Mouse (Mus musculus) effector memory CD4-positive, alpha-beta T cell, adult 5 months (primary cell): Measurements from ENCODE around the gene Fcrla. TPM values are rescaled to one million over a fixed set of nuclear protein-coding genes. Genes with fewer than 3 reads are reported as not detected.

Experiments used
- polyA plus RNA-seq: library from polyadenylated mRNA; unstranded; fragments of 100-300 nt; shearing (Covaris generic); gene quantifications from one replicate; pipeline ENCODE4 v1.2.1, GENCODE M21; 2017

Gene Fcrla
- polyA plus RNA-seq: not detected

DNA sequence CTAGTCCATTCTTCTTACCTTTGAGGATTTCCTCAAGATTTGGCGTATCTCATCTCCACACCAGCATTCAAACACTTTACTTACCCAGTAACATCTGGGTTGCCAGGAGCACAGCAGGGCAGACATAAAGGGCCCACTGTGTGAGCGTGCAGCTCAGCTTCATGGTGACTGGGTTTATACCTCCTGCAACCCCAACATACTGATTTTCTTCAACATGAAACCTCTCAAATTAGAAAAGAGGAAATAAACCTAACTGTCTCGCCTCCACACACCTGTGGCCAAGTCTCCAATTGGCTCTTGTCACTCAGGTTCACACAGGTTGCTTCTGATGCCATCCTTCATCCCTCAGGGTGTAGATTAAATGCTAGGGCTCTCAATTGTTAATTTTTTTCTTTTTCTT, at the start of gene Fcrla:
Fcrla (minus strand) TSS at position 206 of the 400 bp plus-strand sequence.

DNA sequence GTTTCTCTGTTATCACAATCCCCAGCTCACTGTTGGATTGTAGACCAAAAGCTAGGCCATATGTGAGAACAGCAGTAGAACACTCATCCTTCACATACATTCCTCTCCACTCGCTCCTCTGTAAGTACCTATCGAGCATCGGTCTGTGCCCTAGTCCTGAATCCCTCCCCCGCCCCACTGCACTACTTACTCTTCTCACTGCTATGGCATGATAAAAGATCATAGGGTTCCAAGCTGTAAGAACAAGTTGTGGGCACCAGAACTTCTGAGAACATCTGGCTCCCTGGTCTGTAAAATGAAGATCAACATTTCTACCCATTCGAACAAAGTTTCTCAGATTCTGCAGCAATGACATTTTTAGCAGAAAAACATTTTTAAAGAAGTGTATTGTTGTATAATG, 49.1 kb upstream of the Fcrla start, which contains the start of gene Fcgr2b:
Fcgr2b (minus strand) TSS at position 101 of the 400 bp plus-strand sequence.

DNA sequence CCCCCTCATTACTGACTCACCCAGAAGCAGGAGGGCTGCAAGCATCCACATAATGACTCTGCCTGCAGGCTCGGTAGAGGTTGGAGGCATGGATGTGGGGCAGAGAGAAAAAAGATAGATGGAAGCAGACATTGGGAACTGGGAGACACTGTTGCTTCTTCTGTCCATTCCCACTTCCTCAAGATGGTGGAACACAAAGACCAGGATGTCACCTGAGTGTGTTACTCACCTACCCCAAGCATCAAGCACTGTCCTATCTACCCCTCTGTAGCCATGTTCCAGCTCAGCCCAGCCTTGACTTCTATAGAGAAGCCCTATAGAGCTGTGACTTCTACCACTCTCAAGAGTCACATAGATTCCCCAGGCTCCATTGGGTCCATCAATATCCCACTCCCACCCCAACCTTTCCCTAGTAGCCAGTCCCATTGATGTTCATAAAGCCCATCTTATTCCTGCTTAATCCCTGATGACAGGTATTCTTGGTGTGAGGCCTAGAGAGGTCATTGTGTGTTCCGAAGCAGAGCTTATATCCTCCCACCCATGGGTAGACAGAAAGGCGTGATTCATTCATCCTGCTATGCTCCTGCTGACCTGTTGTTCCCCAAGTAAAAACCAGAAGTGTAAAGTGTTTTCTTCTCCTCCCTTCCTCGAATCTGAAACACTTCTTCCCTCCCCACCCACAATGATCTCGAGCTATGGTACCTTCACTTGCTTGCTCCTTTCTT, 14.3 kb downstream of the Fcrla start, which contains the start of gene Fcrlb:
Fcrlb (minus strand) TSS at position 51 of the 725 bp plus-strand sequence.

DNA sequence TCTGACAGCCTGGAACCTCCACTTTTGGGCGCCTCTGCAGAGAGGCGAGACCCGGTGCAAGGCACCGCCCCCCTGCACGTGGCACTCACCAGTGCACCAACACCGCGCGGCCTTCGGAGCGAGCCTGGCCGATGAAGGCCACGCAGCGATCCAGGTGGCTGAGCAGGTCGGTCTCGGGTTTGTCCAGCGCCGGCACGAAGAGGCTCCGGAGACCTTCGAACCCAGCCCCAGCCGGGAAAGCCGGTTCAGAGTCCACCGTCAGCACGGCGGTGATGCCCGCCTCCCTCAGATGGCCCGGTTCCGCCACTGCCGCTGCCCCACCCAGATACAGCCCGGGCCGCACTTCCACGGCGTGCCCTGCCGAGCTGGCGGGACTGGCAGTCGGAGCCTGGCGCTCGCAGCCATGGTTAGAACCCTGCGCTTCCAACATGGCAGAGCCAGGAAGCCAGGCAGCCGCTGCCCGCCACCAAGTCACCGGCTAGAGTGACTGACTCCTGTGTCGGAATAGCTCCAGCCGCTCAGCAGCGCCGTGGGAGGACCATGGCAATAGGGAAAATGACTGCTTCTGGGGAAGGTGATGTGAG, 42.3 kb downstream of the Fcrla start, which contains the start of the genes Gm26620 and Dusp12:
Gm26620 (plus strand) TSS at position 88 of the 584 bp plus-strand sequence.
Dusp12 (minus strand) TSS at position 563 of the 584 bp plus-strand sequence.

DNA sequence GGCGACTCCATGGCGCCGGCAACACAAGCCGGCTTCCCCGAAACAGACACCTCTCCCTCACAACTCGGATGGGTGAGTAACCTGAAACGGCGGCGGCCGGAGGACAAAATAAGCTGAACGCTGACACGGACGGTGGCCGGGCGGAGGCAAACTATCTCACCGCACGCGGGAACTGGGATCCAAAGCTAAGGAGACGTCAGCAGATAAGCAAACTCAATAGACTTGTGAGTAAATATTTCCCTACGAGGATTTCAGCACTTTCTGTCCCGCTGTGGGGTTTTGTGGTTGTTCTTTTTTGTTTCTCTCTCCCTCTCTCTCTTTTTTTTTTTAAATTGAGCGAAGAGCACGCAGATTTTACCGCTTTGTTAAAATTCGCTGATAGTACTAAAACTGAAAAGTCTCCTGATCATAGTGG, 59.7 kb downstream of the Fcrla start, which contains the start of gene Atf6:
Atf6 (minus strand) TSS at position 81 of the 415 bp plus-strand sequence.

Other genes starting within 250 kb of the Fcrla start
- 20.3 TPM for gene Atf6, start 59.8 kb downstream of the Fcrla start, polyA plus RNA-seq
- gene Gm26620, start 42.5 kb downstream of the Fcrla start, polyA plus RNA-seq: not detected
- 32.9 TPM for gene Dusp12, start 42.0 kb downstream of the Fcrla start, polyA plus RNA-seq
- not detected for gene Fcrlb, start 14.6 kb downstream of the Fcrla start, polyA plus RNA-seq
- gene Fcgr2b, start 49.0 kb upstream of the Fcrla start, polyA plus RNA-seq: 17.0 TPM
- gene Fcgr4, start 91.3 kb upstream of the Fcrla start, polyA plus RNA-seq: not detected
- gene Fcgr3, start 137.4 kb upstream of the Fcrla start, polyA plus RNA-seq: 1.2 TPM
- gene Cfap126, start 186.3 kb upstream of the Fcrla start, polyA plus RNA-seq: 1.4 TPM
- 124 TPM for gene Sdhc, start 223.0 kb upstream of the Fcrla start, polyA plus RNA-seq
- gene Mpz, start 223.1 kb upstream of the Fcrla start, polyA plus RNA-seq: not detected